Mouse (Mus musculus): ENCODE data around the gene Tia1.

- TF ChIP-seq CTCF (IDR thresholded peaks at IDR 0.05; ENCODE audit: insufficient read depth, low read depth, low read length) (no peak), POLR2A (IDR thresholded peaks at IDR 0.05; ENCODE audit: insufficient read depth, low read depth, low read length) (no peak)
These were observed 33.2 kb upstream of the Tia1 start, which contains the start of gene Snrpg for GRCm38 (mm10) chr6:86370764-86371339.

Data from olfactory bulb, adult 2 months (tissue).